Mouse (Mus musculus) gastrocnemius, postnatal 14 days (tissue): ENCODE results near the gene Togaram1. TPM values are rescaled to one million over a fixed set of nuclear protein-coding genes. Genes with fewer than 3 reads are reported as not detected.

Source experiments
- DNase-seq: peaks from one replicate; pipeline ENCODE4 v3.0.0; 2021; ENCODE audit warnings: mixed read lengths
- intact Hi-C: fragments of 180-260 bp; cut with DNase I; formaldehyde crosslinking; loops from one replicate; pipeline ENCODE4 v1.15.1; 2025; ENCODE audit warnings: low total_unique reads
- long read RNA-seq, 2 experiments: library from polyadenylated mRNA; stranded (forward); transcript quantifications; one replicate each; pipeline ENCODE4 v2.0.0; 2021
- total RNA-seq, 2 experiments: library from RNA; stranded (reverse); gene quantifications; 2 replicates each; pipeline ENCODE4 v1.2.3; 2021

Gene Togaram1
- total RNA-seq: 1 to 10 TPM; 7.8 to 9.4 TPM
- long read RNA-seq, experiment 1, partial matches to known transcripts: 0 of 1 reads
- long read RNA-seq, experiment 1, other reads (novel, unspliced or antisense): 1 of 1 reads
- long read RNA-seq, experiment 2, full-length matches to known transcripts: 3 of 4 reads
- long read RNA-seq, experiment 2, partial matches to known transcripts: 0 of 4 reads
- long read RNA-seq, experiment 2, other reads (novel, unspliced or antisense): 1 of 4 reads

DNA sequence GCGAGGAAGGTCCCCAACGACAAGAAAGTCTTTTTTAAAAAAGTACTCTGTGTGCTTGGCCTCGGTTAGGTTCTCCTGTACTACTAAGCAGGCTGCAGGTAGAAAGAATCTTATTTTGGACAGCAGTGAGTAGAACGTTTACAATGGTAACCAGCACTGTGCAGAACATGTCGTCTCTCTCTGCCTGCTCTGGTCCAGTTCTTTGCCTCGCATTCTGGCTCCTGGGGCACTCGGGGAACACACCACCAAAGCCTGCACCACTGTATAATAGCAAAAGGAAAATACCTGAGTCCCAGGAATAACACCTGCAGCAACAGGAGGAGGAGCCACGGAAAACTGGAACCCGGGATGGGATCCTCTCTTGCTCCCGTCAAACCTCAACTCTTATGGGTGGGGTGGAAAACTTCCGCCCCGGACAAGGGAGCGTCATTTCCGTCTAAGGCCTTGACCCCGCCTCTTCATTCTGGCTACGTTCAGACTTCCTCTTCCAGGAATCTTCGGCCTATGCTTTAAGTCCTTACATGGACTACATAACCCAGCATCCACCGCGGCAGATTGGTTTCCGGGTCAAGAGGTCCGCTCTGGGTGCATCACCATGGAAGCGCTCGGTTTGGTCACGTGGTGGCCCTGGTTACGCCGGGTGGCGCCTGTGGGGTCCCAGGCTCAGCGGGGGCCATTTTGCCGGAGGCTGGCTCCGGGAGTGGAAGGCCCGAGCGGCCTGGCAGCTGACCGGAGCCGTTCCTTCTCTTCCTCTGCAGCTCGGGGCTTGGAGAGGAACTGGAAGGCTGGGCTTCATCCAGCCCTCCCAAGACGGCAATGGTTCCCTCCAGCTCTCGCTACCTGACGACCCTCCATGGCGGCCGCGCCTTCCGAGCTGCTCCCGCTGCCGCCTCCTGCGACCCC, at the start of gene Togaram1, which contains the start of gene Klhl28:
Gene Togaram1, plus strand, starts transcription at position 681 of the 903 bp plus-strand sequence.
Gene Klhl28, minus strand, starts transcription at position 411 of the 903 bp plus-strand sequence.
- intact Hi-C loops: no loop called here
- peak; percentile 100 for DNase-seq

DNA sequence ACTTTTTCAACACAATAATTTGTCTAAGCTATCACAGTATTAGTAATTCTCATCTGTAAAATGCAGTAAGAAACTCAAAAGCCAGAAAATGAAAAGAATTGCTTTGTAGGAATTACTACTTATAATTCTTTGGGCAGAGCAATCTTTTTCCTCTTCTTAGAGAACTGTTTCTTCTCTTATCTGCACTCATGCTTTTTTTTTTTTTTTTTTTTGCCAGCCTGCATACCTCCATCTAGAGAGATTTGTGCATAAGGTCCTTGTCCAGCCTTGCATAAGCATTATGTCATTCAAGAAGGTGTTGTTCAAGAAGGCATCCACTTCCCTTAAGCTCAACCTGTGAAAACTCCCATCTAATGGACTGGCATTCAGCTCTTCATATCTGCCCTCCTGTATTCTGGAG, 48.9 kb upstream of the Togaram1 start:
- no peak for DNase-seq
- intact Hi-C loops: no loop called here

DNA sequence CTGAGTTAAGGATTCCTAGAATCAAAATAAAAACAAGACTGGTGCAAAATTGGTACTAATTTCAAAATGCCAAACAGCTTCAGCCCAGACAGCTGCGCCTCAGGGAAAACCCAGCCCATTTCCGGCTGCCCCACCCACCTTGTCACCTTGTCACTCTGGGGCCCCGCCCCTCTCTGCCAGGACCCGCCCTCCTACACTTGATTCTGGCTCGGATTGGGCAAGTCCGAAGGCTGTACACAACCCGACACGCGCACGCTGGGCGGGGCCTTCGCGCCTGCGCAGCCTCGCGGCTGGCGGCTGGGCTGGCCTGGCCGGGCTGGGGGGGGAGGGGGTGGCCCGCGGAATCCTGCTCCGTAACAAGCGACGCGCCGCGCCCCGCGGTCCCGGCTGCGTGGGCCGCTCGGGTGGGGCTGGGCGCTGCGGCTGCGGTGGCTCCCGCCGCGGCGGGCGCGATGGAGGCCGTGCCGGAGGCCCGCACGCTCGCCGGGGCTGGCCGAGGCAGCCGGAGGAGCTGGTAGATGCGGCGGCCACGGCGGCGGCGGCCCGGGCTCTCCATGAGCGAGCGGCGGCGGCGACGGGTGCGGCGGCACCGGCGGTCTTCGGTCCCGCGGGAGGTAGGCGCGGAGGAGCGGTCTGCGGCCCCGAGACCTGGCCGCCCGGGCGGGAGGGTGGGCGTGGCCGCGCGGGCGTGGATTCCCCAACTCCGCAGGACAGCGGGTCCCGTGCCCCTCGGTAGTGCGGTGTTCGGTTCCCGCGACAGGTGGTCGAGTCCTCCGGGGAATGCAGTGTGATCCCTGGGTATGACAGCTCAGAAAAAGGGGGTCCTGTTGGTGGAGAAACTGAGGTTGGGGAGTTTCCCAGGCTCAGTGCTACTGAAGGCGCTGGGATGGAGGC, 47.8 kb upstream of the Togaram1 start, which contains the start of gene Gm527:
Gene Gm527, plus strand, starts transcription at position 329 of the 894 bp plus-strand sequence.
- DNase-seq: peak; percentile 96
- intact Hi-C loops: no loop called here

DNA sequence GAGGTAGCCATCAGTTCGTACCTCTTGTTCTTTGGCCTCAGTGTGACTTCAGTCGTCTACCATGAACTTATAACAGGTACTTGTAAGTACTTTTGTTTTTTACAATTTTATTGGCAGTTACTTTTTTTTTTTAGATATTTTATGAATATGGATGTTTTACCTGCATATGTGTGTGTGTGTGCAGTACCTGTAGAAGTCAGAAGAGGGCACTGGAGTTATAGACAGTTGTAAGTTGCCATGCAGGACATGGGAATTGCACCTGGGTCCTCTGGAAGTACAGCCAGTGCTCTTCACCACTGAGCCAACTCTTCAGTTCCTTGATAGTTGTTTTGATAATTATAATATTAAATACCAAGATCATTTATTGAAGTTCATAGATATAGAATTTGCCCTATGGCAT, 28.1 kb upstream of the Togaram1 start:
- no peak for DNase-seq
- intact Hi-C loops: no loop called here

DNA sequence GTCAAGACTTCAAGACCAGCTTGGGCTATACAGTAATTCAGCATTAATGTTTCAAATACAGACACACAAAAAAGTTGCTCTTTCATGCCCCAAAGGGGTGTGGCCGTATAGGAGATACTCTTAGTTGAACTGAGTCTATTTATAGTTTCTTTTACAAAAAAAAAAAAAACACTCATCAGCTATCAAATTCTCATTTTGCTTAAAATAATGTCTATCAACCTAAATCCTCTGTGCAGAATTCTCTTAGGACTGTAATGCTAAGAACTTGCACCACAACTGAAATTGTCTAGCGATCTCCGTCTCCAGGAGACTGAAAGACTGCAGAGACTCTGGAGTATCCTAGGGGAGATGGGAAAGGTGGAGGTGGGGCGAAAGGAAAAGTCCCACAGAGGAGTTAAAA, 1.0 kb upstream of the Togaram1 start:
- no peak for DNase-seq
- intact Hi-C loops: no loop called here

DNA sequence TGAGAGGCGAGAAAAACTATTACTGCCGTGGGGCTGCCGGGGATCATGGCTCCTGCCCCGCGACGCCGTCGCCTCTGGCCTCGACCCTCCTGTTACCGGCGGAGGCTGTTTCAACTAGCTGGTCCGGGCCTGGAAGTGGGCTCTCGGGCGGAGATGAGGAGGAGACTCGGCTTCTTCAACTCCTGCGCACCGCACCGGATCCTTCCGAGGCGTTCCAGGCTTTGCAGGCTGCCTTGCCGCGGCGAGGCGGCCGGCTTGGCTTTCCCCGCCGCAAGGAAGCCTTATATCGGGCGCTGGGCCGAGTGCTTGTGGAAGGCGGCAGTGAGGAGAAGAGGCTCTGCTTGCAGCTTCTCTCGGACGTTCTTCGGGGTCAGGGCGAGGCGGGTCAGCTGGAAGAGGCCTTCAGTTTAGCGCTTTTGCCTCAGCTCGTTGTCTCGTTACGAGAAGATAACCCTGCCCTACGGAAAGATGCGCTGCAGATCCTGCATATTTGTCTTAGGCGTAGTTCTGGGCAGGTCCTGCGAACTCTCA, 562 bp downstream of the Togaram1 start:
- peak; percentile 60 for DNase-seq
- intact Hi-C loops: no loop called here

DNA sequence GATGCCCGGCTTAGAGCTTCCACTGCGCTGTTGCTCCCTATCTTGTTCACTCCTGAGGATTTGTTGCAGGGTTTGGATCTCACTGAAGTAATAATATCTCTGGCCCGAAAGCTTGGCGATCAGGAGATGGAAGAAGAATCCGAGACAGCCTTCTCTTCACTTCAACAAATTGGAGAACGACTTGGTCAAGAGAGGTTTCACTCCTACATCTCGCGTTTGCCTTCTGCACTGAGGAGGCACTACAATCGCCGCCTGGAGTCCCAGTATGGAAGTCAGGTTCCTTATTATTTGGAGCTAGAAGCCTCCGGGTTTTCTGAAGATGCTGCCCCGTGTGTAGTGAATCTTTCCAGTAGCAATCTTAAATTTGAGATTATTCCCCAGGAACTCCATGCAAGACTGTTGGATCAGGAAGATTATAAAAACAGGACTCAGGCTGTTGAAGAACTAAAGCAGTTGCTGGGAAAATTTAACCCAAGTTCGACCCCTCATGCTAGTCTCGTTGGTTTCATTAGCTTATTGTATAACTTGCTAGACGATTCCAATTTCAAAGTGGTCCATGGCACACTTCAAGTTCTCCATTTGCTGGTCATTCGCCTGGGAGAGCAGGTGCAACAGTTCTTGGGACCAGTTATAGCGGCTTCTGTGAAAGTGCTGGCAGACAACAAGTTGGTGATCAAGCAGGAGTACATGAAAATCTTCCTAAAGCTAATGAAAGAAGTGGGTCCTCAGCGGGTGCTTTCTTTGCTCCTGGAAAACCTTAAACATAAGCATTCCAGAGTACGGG, 1.2 kb downstream of the Togaram1 start:
- intact Hi-C loops: no loop called here

DNA sequence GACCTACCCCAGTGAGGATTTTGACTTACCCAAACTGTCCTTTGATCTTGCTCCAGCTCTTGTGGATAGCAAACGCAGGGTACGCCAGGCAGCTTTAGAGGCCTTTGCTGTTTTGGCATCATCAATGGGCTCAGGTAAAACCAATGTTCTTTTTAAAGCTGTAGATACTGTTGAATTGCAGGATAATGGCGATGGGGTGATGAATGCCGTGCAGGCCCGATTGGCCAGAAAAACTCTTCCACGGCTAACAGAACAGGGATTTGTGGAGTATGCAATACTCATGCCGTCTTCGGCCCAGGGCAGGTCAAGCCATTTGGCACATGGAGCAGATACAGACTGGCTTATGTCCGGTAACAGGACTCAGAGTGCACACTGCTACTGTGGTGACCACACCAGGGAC, 1.9 kb downstream of the Togaram1 start:
- peak; percentile 5 for DNase-seq
- intact Hi-C loops: no loop called here

More for the DNA sequence above, 1.2 kb downstream of the Togaram1 start:
- DNase-seq: peak; percentile 6

DNA sequence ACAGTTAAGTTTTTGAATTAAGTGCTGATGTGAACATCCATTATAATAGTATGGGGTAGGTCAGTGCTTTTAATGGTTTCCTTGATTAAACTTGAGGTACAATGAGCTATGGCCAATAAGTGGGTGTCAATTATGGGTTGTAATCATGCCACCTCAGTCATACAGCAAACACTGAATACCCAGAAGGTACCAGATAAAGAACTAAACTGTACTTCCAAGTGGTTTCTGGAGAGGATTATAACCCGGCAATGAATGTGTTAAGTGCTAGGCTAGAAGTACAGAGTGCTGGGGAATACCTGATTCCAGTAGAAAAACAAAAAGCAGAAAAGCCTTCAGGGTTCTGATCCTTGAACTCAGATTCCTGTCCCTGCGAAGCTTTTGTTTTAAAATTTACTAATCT, 2.5 kb downstream of the Togaram1 start:
- DNase-seq: no peak
- intact Hi-C loops: no loop called here

DNA sequence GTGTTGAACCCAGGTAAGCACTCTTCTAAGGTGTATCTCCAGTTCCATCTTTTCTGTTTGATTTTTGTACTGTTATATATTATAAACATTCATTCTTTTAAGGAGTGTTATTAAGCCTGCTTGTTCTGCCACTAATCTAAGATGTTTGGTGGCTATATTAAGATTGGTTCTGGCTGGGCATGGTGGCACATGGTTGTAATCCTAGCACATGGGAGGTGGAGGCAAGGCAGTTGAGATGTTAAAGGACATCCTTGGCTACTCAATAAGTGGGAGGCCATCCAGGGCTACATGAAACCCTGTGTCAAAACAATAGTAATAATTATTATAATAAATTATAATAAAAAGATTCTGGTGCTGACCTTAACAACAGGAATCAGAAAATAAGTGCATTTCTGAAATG, 5.8 kb downstream of the Togaram1 start:
- intact Hi-C loops: no loop called here
- DNase-seq: no peak

DNA sequence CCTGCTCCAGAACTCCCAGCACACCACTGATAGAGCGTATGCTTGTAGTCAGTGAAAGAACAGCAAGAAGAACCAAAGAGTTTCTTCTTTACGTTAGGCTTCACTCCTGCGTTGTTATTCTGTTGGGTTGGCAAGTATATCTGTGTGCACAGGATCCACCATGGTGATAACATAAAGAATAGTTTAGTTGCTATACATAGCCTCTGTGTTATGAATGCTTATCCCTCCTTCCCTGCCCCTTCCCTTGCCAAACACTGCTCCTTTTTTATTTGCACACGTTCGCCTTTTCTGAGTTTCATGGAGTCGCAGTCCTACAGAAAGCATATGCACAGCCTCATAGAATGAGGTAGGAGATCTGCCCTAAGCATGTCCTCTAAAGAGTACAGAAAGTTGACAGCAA, 6.5 kb downstream of the Togaram1 start:
- intact Hi-C loops: no loop called here
- DNase-seq: no peak

DNA sequence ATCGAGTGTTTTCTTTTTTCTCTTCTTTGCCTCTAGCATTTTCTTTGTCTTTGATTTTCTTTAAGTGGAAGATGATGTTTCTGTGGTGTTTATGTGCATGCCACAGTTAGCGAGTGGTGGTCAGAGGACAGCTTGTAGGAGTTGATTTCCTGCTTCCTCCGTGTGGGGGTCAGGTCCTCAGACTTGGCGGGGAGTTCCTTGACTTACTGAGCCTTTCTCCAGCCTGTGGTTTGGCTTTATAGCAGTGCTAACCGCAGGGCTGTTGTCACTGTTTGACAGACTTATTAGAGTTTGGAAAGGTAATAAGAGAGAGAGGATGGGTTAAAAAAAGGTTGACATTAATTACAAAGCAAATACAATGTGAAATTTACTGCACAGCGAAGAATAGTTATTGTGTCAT, 10.0 kb downstream of the Togaram1 start:
- DNase-seq: no peak
- intact Hi-C loops: no loop called here

DNA sequence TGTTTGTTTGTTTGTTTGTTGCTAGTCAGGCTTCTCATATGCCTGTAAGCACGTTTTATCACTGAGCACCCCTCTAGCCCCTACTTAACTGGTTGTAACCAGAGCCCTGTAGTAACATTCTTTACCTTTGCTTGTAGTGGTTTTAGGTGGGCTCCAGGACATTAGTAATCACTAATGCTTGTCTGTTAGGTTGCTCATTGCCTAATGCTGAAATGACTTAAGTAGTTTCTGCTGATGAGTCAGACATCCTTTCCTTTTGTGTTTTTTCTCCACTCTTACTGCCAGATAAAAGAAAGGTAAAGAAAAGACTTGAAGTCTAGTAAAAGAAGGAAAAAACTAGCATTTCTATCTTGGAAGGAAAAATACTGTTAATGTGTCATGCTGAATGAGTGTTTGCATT, 10.6 kb downstream of the Togaram1 start:
- no peak for DNase-seq
- intact Hi-C loops: no loop called here

DNA sequence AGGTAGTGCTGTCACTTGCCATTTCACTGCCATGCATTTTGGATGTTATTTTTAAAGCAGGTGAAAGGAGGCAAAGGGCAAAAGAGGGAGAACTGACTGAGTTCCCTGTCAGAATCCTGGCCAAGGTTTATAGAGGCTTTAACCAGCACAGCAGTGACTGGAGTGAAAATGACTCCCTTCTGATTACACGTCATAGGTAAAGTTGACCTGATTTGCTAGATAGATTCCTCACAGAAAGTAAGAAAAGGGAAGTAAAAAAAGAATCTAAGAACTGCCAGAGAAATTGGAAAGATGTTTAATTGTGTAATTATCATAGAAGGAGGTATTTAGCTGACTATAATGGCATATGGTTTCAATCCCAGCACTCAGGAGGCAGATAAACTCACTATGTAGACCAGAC, 11.9 kb downstream of the Togaram1 start:
- intact Hi-C loops: no loop called here
- no peak for DNase-seq

DNA sequence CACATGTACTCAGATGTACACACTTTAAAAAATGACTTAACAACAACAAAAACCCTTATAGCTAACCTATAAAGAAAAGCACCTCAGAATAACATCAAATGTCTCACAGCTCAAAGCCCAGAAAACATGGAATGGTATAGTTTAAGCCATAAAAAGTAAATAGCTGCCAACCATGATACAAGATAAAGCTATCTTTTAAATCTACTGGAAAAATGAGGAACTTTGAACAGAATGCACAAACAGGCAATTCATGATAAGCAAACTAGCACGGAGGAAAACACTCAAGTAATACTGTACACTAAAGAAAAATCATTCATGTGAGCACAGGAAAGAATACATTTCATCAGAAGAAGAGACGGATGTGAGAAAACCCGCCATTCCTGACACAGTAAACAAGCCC, 42.1 kb downstream of the Togaram1 start:
- intact Hi-C loops: loop anchor here (10.0 kb wide), 1 partner anchor 47 kb away; no protein-coding TSS in a partner anchor
- DNase-seq: no peak

DNA sequence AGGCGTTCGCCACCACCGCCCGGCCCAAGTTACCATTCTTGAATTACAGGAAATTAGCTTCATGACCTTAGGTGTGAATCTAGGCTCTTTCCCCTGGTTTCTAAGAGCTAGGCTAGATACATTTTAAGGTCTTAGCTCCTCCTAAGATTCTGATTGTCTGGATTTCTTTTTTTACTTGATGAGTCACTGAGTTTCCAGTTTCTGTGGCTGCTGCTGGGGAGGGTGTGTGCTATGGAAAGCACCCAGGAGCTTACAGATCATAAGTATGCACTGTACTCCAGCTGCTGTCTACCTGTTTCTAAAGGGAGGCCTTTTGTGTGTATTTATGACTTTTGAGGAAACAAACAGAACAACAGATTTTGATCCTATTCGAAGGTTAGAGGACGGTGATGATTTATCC, 57.2 kb downstream of the Togaram1 start:
- DNase-seq: no peak
- intact Hi-C loops: no loop called here

DNA sequence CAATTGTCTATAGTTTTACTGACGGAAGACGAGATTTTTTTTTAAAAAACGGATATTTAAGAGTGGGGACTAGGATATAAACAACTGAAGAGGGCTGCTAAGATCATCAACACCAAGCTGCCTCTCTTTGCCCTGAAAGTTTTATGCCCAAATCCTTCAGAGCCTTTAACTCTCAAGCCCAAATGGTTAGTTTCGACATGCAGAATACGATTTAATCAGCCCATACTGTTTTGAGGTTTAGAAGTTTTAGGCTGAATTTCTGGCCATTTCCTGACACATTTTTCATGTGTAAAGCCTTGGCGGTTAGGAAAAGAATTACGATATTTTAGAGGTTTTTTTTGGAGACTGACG, 70.2 kb downstream of the Togaram1 start:
- intact Hi-C loops: loop anchor here (5.0 kb wide), 1 partner anchor 41 kb away; the partner anchor contains the start of gene Fancm
- no peak for DNase-seq

DNA sequence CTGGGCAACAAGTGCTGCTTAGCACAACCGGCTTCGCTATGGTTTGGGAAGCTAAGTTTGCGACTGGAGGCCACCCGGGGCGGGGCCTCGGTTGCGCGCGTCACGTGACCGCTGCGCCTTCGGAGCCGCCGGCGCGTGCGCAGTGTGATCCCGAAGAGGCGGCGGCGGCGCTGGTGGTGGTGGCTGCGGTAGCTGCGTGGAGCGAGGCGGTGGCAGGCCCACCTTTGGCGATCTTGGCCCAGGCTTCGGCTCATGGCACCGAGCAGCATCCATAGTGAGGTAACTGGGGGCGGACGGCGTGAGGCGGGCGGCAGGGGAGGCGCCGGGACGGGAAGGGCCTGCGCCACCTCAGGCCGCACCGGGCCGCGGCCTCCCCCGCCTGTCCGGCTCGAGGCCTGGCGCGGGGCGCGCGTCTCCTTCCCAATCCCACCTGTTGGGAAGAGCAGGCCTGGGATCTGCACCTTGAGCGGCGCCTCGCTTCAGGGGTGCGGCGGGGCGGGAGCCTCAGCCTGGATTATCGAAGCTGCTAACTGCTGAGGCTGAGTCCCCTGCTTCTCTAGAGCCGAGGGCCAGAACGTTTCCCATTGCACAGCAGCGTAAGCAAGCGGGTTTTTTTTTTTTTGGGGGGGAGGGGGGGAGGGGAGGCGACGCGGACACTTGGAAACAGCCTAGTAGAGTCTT, 70.7 kb downstream of the Togaram1 start, which contains the start of gene Prpf39:
Gene Prpf39, plus strand, starts transcription at position 144 of the 681 bp plus-strand sequence.
- peak; percentile 93 for DNase-seq
- intact Hi-C loops: loop anchor here (5.0 kb wide), 1 partner anchor 41 kb away; the partner anchor contains the start of gene Fancm
